Mouse (Mus musculus): ENCODE results near the gene Plch2. TPM values are rescaled to one million over a fixed set of nuclear protein-coding genes. Genes with fewer than 3 reads are reported as not detected.

The Plch2 gene
- polyA plus RNA-seq, 1 experiment from 2014 or later = 18.7 TPM

DNA sequence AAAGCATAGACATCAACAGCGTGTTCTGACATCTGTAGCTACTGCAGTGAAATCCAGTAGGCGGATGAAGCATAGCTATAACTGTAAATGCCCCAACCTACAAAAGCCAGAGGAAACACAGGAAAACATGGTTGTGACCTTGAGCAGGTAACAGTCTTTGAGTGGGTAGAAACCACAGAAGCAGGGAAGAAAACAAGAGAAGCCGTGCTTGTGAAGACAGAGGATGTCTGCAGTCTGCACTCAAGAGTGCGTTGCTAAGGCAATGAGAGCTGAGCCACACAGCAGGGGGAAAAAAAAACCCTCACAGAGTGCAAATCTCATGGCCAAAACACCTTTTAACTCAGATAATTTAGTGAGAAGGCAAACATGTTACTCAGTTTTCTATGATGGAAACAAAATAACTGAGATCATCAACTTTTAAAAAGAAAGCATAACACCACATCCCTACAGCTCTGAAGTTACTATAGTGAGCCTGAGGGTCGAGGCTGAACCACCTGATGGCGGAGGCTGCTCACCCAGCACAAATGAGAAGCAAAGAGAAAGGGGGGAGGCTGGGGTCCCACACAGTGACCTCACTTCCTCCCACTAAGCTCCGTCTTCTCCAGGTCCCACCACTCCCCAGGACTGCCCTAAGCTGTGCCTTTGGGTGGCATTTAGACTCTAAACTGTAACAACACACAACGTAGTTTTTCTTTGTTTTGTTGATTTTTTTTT, 119.9 kb downstream of the Plch2 start:
- no peak overlapping the region for H3K4me2 ChIP-seq
- WGBS = 56% methylated on average over 8 of the region's 8 CpGs
- ATAC-seq (ENCODE audit: low FRiP score) = no peak
- H3K4me1 ChIP-seq = no peaks in the 10 kb centered on the region; the same call in 1 of the 2 replicates
- no peaks in the 10 kb centered on the region for H3K9me3 ChIP-seq (replicated peaks)
- no peaks in the 10 kb centered on the region for H3K36me3 ChIP-seq
- H3K9ac ChIP-seq (replicated peaks) = no peak overlapping the region
- no peak overlapping the region for H3K4me3 ChIP-seq (replicated peaks)
- no peaks in the 10 kb centered on the region for H3K27me3 ChIP-seq (replicated peaks)
- no peak overlapping the region for H3K27ac ChIP-seq (replicated peaks)

DNA sequence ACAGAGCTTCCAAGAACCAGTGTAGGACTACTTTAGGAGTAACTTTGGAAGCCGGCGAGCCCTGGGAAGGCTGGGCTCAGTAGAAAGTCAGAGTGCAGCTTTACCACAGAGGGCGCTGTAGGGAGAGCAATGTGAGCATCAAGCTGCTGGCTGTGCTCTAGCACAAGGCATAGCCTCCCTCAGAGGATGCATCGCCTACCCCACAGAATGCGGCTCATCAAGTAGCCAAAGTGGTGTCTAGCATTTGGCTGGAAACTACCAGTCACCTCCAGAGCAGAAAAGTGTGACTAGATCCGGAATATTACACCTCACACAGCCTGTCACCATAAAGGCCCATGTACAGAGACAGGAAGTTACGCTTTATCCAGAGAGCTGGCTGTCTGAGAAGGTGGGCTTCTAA, 120.8 kb downstream of the Plch2 start:
- Histone ChIP-seq H3K27ac (replicated peaks) (no peak overlapping the region), H3K27me3 (replicated peaks) (no peaks in the 10 kb centered on the region), H3K4me1 (no peaks in the 10 kb centered on the region; the same call in 1 of the 2 replicates), H3K4me3 (replicated peaks) (no peak overlapping the region), H3K9ac (replicated peaks) (no peak overlapping the region), H3K9me3 (replicated peaks) (no peaks in the 10 kb centered on the region), H3K4me2 (no peak overlapping the region), H3K36me3 (no peaks in the 10 kb centered on the region)
- ATAC-seq (ENCODE audit: low FRiP score) = no peak
- 83% methylated on average over 7 of the region's 7 CpGs for WGBS

DNA sequence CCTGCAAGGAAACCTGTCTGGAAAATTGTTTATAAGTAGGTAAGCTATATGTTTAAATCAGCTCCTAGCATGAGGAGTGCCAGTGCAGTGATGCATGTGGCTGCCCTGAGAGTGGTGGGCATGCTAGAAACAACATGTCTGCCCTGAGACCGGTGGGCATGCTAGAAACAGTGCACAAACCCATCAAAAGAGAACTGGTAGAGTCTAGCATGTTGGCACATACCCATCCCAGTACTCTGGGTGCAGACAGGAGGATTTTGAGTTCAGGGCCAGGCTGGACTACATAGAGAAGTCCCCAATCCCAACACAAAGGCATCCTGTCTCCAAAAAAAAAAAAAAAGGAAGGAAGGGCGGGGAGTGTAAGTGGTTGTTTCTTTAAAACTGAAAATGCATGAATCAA, 121.8 kb downstream of the Plch2 start:
- WGBS = 88% methylated on average over 2 of the region's 2 CpGs
- Histone ChIP-seq H3K27me3 (replicated peaks) (no peaks in the 10 kb centered on the region), H3K4me3 (replicated peaks) (no peak overlapping the region), H3K9me3 (replicated peaks) (no peaks in the 10 kb centered on the region), H3K27ac (replicated peaks) (no peak overlapping the region), H3K9ac (replicated peaks) (no peak overlapping the region), H3K36me3 (no peaks in the 10 kb centered on the region), H3K4me1 (no peaks in the 10 kb centered on the region; the same call in 1 of the 2 replicates), H3K4me2 (no peak overlapping the region)
- ATAC-seq (ENCODE audit: low FRiP score) = no peak

DNA sequence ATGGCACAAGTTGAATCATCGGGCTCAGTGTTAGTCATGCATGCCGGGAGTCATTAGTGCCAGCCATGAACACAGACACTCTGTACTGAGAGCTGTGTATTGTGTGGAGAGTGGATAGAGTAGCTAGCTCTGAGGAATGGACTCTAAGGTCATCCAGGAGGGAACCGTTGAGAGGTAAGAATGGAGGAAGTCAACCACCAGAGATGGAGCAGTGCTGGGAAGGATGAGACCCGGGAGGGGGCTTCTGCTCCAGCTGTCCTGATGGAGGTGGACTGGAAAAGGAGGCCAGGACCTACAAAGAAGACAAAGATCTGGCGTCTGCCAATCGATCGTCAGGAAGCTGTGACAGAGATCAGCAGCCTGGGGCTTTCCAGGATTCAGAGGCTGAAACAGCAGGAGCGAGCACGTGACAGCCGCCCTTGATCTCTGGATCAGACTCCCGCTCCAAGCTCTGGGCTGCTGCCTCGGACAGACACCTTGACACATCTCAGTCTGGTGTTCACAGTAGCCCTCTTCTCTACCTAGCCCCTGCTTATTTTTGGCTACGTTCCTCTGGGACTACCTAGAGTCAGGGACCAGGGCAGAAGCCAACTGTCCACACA, 123.2 kb downstream of the Plch2 start:
- H3K9ac ChIP-seq (replicated peaks) = no peak overlapping the region
- ATAC-seq (ENCODE audit: low FRiP score) = no peak
- no peak overlapping the region for H3K27ac ChIP-seq (replicated peaks)
- no peaks in the 10 kb centered on the region for H3K27me3 ChIP-seq (replicated peaks)
- 66% methylated on average over 13 of the region's 13 CpGs for WGBS
- H3K4me2 ChIP-seq = no peak overlapping the region
- no peaks in the 10 kb centered on the region for H3K36me3 ChIP-seq
- no peaks in the 10 kb centered on the region; the same call in 1 of the 2 replicates for H3K4me1 ChIP-seq
- no peaks in the 10 kb centered on the region for H3K9me3 ChIP-seq (replicated peaks)
- no peak overlapping the region for H3K4me3 ChIP-seq (replicated peaks)

Other genes starting within 250 kb of the Plch2 start
- 1.0 and 1.6 TPM in 2 replicates for gene Ttc34, start 219.3 kb downstream of the Plch2 start, polyA plus RNA-seq (2015; fragmentation: Nextera tagmentation; extraction: Ambion mirVana)
- gene Mmel1, start 187.2 kb downstream of the Plch2 start, polyA plus RNA-seq (2015; fragmentation: Nextera tagmentation; extraction: Ambion mirVana) = 0.75 and 0.84 TPM in 2 replicates
- 68.2 and 79.2 TPM in 2 replicates for gene Fam213b, start 157.6 kb downstream of the Plch2 start, polyA plus RNA-seq (2015; fragmentation: Nextera tagmentation; extraction: Ambion mirVana)
- 0.37 and 1.4 TPM in 2 replicates for gene Tnfrsf14, start 128.2 kb downstream of the Plch2 start, polyA plus RNA-seq (2015; fragmentation: Nextera tagmentation; extraction: Ambion mirVana)
- 80.3 and 113 TPM in 2 replicates for gene Hes5, start 95.9 kb downstream of the Plch2 start, polyA plus RNA-seq (2015; fragmentation: Nextera tagmentation; extraction: Ambion mirVana)
- 37.4 and 40.6 TPM in 2 replicates for gene Pank4, start 92.7 kb downstream of the Plch2 start, polyA plus RNA-seq (2015; fragmentation: Nextera tagmentation; extraction: Ambion mirVana)
- 22.3 and 23.5 TPM in 2 replicates for gene Pex10, start 10.2 kb upstream of the Plch2 start, polyA plus RNA-seq (2015; fragmentation: Nextera tagmentation; extraction: Ambion mirVana)
- 130 and 139 TPM in 2 replicates for gene Rer1, start 29.6 kb upstream of the Plch2 start, polyA plus RNA-seq (2015; fragmentation: Nextera tagmentation; extraction: Ambion mirVana)
- gene Morn1, start 29.8 kb upstream of the Plch2 start, polyA plus RNA-seq (2015; fragmentation: Nextera tagmentation; extraction: Ambion mirVana) = 6.4 and 6.7 TPM in 2 replicates
- 10.0 and 10.6 TPM in 2 replicates for gene Ski, start 165.8 kb upstream of the Plch2 start, polyA plus RNA-seq (2015; fragmentation: Nextera tagmentation; extraction: Ambion mirVana)
- 69.7 and 73.1 TPM in 2 replicates for gene Faap20, start 193.0 kb upstream of the Plch2 start, polyA plus RNA-seq (2015; fragmentation: Nextera tagmentation; extraction: Ambion mirVana)